Mouse (Mus musculus) thymus, adult 2 months (tissue): ENCODE results near the gene Tm4sf19.

Experiments
- CTCF ChIP-seq: fragments of 200-500 bp; IDR thresholded peaks from 2 replicates; pipeline ENCODE4 v1.5.1; 2012; ENCODE audit warnings: mild to moderate bottlenecking, control low read depth, low read length, moderate library complexity, borderline replicate concordance; ENCODE audit not compliant: control insufficient read depth, poor library complexity, insufficient read depth; ENCODE audit errors: extremely low read depth
- POLR2A ChIP-seq: fragments of 200-500 bp; IDR thresholded peaks from 2 replicates; pipeline ENCODE4 v1.6.1; 2012; ENCODE audit warnings: mild to moderate bottlenecking, low read length, control low read depth, moderate library complexity; ENCODE audit not compliant: control insufficient read depth, poor library complexity, insufficient read depth; ENCODE audit errors: extremely low read depth

- no peak for TF ChIP-seq CTCF
- TF ChIP-seq POLR2A = no peak
These were observed 7.4 kb downstream of the Tm4sf19 start for GRCm38 (mm10) chr16:32407730-32408129.
